Mouse (Mus musculus) intestine, postnatal 0 days (tissue): ENCODE data around the gene Zdhhc21. TPM values are rescaled to one million over a fixed set of nuclear protein-coding genes. Genes with fewer than 3 reads are reported as not detected.
A peak's percentile ranks its signal among the peaks of the same experiment; 100 is the strongest.

Experiments
- ATAC-seq: fragments of 200-750 bp; cut with Nextera tagmentation; 2 replicates; pipeline ENCODE4 v1.8.0; 2017; ENCODE audit warnings: mild to moderate bottlenecking, moderate TSS enrichment, moderate library complexity
- H3K27ac ChIP-seq: fragments of 300-500 bp; sonication (generic); 2 replicates; pipeline ENCODE4 v1.5.1; 2014; ENCODE audit warnings: mild to moderate bottlenecking, low read depth, low read length, moderate library complexity
- H3K27me3 ChIP-seq: fragments of 300-500 bp; sonication (generic); replicated peaks from 2 replicates; pipeline ENCODE4 v1.6.1; 2014; ENCODE audit warnings: low read length, mixed read lengths; ENCODE audit not compliant: control insufficient read depth, insufficient read depth
- H3K36me3 ChIP-seq: fragments of 300-500 bp; sonication (generic); 2 replicates; pipeline ENCODE4 v1.6.1; 2014; ENCODE audit warnings: mild to moderate bottlenecking, moderate library complexity; ENCODE audit not compliant: control insufficient read depth, insufficient read depth
- H3K4me1 ChIP-seq: fragments of 300-500 bp; sonication (generic); replicated peaks from 2 replicates; pipeline ENCODE4 v1.6.1; 2014; ENCODE audit warnings: antibody characterized with exemption, low read length, mixed read lengths; ENCODE audit not compliant: control insufficient read depth, insufficient read depth
- H3K4me2 ChIP-seq: fragments of 300-500 bp; sonication (generic); replicated peaks from 2 replicates; pipeline ENCODE4 v1.6.1; 2014; ENCODE audit warnings: low read depth, mild to moderate bottlenecking, moderate library complexity
- H3K4me3 ChIP-seq: fragments of 300-500 bp; sonication (generic); 2 replicates; pipeline ENCODE4 v1.5.1; 2014; ENCODE audit warnings: low read depth, low read length
- H3K9ac ChIP-seq: fragments of 300-500 bp; sonication (generic); 2 replicates; pipeline ENCODE4 v1.6.1; 2014; ENCODE audit warnings: mild to moderate bottlenecking, low read depth, low read length
- H3K9me3 ChIP-seq: fragments of 300-500 bp; sonication (generic); 2 replicates; pipeline ENCODE4 v1.6.1; 2016; ENCODE audit warnings: mixed run types; ENCODE audit not compliant: control insufficient read depth
- CTCF ChIP-seq: sonication (generic); IDR thresholded peaks from 2 replicates; pipeline ENCODE4 v1.5.1; 2016; ENCODE audit warnings: low read depth, mild to moderate bottlenecking, control low read depth, antibody characterized with exemption, moderate library complexity
- WGBS: fragments of 180-500 bp; shearing (Covaris S2); extraction: QIAGEN DNeasy Blood & Tissue Kit; methylation state at CpG from one replicate; pipeline ENCODE4 v1.1.7; 2014; 5-methylcytosine and 5-hydroxymethylcytosine counted together
- polyA plus RNA-seq: library from polyadenylated mRNA; unstranded; fragments of >200 nt; fragmentation: Nextera tagmentation; extraction: Ambion mirVana; gene quantifications from 2 replicates; pipeline ENCODE4 v1.2.1, GENCODE M21; 2015

Zdhhc21 gene
- polyA plus RNA-seq, 1 experiment from 2014 or later = 8.1 TPM

DNA sequence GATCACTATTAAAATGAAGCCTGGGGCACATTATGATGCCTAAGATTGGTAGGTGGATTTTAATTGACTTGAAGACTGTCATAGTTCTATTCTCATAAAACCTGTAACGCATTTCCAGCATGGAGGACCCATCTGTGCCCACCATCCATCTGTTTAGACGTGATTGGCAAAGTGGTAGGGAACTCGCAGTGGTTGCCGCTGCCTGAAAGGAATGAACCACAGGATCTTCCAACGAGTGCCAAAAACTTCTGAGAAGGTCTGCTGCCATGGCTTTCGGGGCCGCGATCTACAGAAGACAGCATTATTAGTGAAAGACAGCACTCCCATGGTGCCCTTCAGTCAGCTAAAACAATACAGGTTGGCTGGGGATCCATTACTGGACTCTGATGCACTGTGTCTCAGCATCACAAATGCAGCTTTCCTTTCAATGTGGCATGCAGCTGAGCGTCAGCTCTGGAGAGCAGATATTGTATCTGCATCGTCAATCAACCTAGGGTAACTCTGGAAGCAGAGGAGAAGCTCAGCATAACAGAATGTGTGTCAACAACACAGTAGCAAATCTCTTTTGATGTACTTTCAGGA lies 53.5 kb downstream of the Zdhhc21 start:
- 92% methylated on average over 10 of the region's 10 CpGs for WGBS
- no peak for ATAC-seq
- no peak for TF ChIP-seq CTCF

GRCm38 (mm10) chr4:82804019-82804418 lies 55.7 kb downstream of the Zdhhc21 start:
- Histone ChIP-seq H3K4me3 (no peak overlapping the region), H3K9ac (no peak overlapping the region), H3K27me3 (no peaks in the 10 kb centered on the region), H3K4me2 (no peak overlapping the region), H3K4me1 (no peaks in the 10 kb centered on the region), H3K27ac (no peak overlapping the region), H3K36me3 (peaks cover 7% of the 10 kb centered on the region; the same call in 1 of the 2 replicates), H3K9me3 (no peaks in the 10 kb centered on the region)
- ATAC-seq = no peak
- WGBS = 41% methylated on average over 2 of the region's 2 CpGs
- peak; percentile 73 for TF ChIP-seq CTCF

More for the DNA sequence above, 53.5 kb downstream of the Zdhhc21 start:
- peaks cover 14% of the 10 kb centered on the region for H3K36me3 ChIP-seq
- H3K9me3 ChIP-seq = no peaks in the 10 kb centered on the region
- no peak overlapping the region for H3K4me2 ChIP-seq
- no peaks in the 10 kb centered on the region for H3K27me3 ChIP-seq
- no peak overlapping the region for H3K4me3 ChIP-seq
- H3K9ac ChIP-seq = no peak overlapping the region
- no peak overlapping the region for H3K27ac ChIP-seq
- H3K4me1 ChIP-seq = no peaks in the 10 kb centered on the region

DNA sequence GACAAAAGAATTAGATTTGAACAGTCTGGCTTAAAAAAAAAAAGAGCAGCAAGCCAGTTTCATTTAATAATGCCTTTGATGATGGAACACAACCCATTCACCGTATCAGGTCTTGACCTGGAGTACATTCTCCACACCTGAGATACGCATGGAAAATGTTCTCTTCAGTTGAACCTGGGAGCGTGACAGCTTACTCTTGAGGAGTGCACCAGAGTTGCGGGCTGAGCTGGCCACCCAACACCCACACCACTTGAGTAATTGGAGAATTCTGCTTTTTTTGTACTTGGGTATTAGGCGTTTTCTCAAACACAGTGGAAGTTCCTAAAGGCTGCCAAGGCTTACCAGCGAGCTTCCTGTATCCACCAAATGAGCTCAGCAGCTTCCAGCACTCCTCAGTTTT lies 66.2 kb downstream of the Zdhhc21 start:
- no peak for TF ChIP-seq CTCF
- H3K9ac ChIP-seq = no peak overlapping the region
- ATAC-seq = no peak
- H3K27me3 ChIP-seq = no peaks in the 10 kb centered on the region
- no peak overlapping the region for H3K4me3 ChIP-seq
- no peak overlapping the region for H3K27ac ChIP-seq
- no peaks in the 10 kb centered on the region for H3K9me3 ChIP-seq
- H3K36me3 ChIP-seq = no peaks in the 10 kb centered on the region
- H3K4me1 ChIP-seq = no peaks in the 10 kb centered on the region
- 85% methylated on average over 6 of the region's 6 CpGs for WGBS
- no peak overlapping the region for H3K4me2 ChIP-seq

DNA sequence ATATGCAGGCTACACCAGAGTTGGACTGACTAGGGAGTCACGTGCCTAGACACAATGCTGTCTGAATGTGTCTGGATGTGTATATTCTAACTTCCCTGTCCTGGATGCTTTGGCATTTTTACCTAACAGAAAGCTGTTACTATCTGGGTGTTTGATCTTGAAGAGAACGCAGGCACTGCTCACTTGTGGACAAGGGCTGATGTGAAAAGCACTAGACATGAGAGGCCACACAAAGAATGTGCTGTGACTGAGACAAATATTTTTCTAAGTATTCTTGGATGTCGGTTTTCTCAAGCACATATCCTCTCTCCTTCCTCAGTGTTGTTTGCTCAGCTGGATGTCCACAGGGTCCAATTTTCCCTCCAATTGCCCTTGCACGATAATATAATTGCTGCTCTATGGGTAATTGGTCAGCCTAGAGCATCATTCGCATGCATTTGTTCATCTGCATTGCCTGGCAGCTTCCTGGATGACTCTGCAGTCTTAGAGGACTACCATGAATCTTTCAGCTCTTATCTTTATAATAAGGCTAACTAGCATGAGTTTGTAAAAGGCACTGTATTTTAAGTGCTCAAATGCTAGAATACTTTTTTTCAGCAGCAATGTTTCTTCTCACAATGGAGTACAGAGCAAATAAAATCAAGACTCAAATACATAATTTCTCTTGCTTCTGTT lies 66.7 kb downstream of the Zdhhc21 start:
- no peaks in the 10 kb centered on the region for H3K27me3 ChIP-seq
- H3K27ac ChIP-seq = no peak overlapping the region
- no peak overlapping the region for H3K4me2 ChIP-seq
- H3K4me1 ChIP-seq = no peaks in the 10 kb centered on the region
- H3K36me3 ChIP-seq = no peaks in the 10 kb centered on the region
- no peak for ATAC-seq
- no peak for TF ChIP-seq CTCF
- H3K9ac ChIP-seq = no peak overlapping the region
- H3K4me3 ChIP-seq = no peak overlapping the region
- WGBS = 72% methylated on average over 5 of the region's 5 CpGs
- no peaks in the 10 kb centered on the region for H3K9me3 ChIP-seq

DNA sequence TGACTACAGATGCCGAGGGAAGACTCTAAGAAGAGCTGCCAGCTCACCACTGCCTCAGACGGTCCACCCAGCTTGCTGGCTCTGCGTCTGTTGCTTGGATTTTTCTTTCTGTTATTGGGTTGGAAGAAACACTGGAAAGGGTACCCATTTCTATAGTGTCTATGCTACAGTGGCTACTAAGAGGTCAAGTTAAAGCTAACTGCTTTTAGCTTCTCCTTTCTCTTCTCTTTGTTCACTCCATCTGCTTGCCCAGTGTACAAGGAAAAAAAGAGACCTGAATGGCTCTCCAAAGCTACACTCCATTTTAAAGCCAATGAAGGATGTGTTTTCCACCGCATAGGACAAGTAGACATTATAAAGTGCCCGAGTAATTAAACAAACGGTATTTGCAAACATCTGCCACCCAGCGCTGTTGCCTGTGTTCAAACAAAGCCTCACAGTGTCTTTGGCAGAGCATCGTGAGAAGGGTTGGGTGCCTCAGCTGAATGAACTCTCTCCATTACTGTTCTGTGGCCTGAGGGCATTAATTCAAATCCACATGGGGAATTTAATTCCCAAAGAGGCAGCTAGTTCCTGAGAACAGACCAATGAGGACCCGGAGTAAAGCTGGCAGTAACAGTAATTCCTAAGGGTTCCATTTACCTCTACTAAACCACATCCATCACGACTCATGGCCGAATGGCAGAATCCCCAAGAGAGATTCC lies 94.1 kb downstream of the Zdhhc21 start:
- H3K36me3 ChIP-seq = no peaks in the 10 kb centered on the region
- WGBS = 76% methylated on average over 11 of the region's 11 CpGs
- TF ChIP-seq CTCF = no peak
- H3K27me3 ChIP-seq = no peaks in the 10 kb centered on the region
- H3K9me3 ChIP-seq = no peaks in the 10 kb centered on the region
- no peak overlapping the region for H3K4me3 ChIP-seq
- no peaks in the 10 kb centered on the region for H3K4me1 ChIP-seq
- ATAC-seq = no peak
- no peak overlapping the region for H3K4me2 ChIP-seq
- no peak overlapping the region for H3K9ac ChIP-seq
- H3K27ac ChIP-seq = no peak overlapping the region

DNA sequence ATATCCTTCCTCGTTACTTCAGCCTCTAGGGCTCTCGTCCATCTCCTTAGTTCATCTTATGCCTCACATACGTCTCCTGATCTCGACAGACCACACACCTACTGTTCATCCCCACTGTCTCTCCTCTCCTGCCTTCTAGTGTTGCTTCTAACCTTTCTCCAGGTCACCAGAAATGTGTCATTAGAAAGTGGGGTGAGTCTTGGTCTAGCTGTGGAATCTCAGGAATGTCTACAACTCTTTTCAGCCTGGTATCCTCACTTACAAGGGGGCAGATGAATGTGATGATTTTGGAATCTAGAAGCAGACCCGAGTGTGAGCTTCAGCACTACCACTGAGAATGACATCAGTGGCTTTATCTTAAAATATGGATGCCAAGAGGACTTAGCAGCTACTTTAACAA lies 96.2 kb downstream of the Zdhhc21 start:
- Histone ChIP-seq H3K9me3 (no peaks in the 10 kb centered on the region), H3K27ac (no peak overlapping the region), H3K4me2 (no peak overlapping the region), H3K36me3 (no peaks in the 10 kb centered on the region), H3K9ac (no peak overlapping the region), H3K4me1 (no peaks in the 10 kb centered on the region), H3K4me3 (no peak overlapping the region), H3K27me3 (no peaks in the 10 kb centered on the region)
- no peak for ATAC-seq
- 52% methylated on average over 5 of the region's 5 CpGs for WGBS
- TF ChIP-seq CTCF = no peak
